Mouse (Mus musculus) midbrain, embryonic 15.5 days (tissue): Measurements from ENCODE around the gene Upp2. TPM values are rescaled to one million over a fixed set of nuclear protein-coding genes. Genes with fewer than 3 reads are reported as not detected.

Source experiments
- ATAC-seq: fragments of 200-750 bp; cut with Nextera tagmentation; replicated peaks from 2 replicates; pipeline ENCODE4 v1.8.0; 2017; ENCODE audit warnings: moderate TSS enrichment
- H3K27ac ChIP-seq: fragments of 300-500 bp; sonication (generic); 2 replicates; pipeline ENCODE4 v1.5.1; 2015; ENCODE audit warnings: mild to moderate bottlenecking, inconsistent platforms
- H3K27me3 ChIP-seq: fragments of 300-500 bp; sonication (generic); replicated peaks from 2 replicates; pipeline ENCODE4 v1.6.1; 2015; ENCODE audit warnings: inconsistent platforms
- H3K36me3 ChIP-seq: fragments of 300-500 bp; sonication (generic); replicated peaks from 2 replicates; pipeline ENCODE4 v1.6.1; 2015; ENCODE audit warnings: inconsistent platforms
- H3K4me1 ChIP-seq: fragments of 300-500 bp; sonication (generic); 2 replicates; pipeline ENCODE4 v1.6.1; 2015; ENCODE audit warnings: inconsistent platforms
- H3K4me2 ChIP-seq: fragments of 300-500 bp; sonication (generic); 2 replicates; pipeline ENCODE4 v1.6.1; 2015; ENCODE audit warnings: inconsistent platforms, mild to moderate bottlenecking, moderate library complexity
- H3K4me3 ChIP-seq: fragments of 300-500 bp; sonication (generic); 2 replicates; pipeline ENCODE4 v1.5.1; 2015; ENCODE audit warnings: mild to moderate bottlenecking, inconsistent platforms
- H3K9ac ChIP-seq: fragments of 300-500 bp; sonication (generic); 2 replicates; pipeline ENCODE4 v1.6.1; 2015; ENCODE audit warnings: mild to moderate bottlenecking, inconsistent platforms
- H3K9me3 ChIP-seq: fragments of 300-500 bp; sonication (generic); 2 replicates; pipeline ENCODE4 v1.6.1; 2016; ENCODE audit warnings: inconsistent platforms
- WGBS: fragments of 180-500 bp; shearing (Covaris S2); methylation state at CpG from one replicate; pipeline ENCODE4 v1.1.7; 2015; ENCODE audit warnings: mixed read lengths; 5-methylcytosine and 5-hydroxymethylcytosine counted together
- polyA plus RNA-seq: library from polyadenylated mRNA; unstranded; fragments of >200 nt; fragmentation: Nextera tagmentation; extraction: Ambion mirVana; gene quantifications from 2 replicates; pipeline ENCODE4 v1.2.1, GENCODE M21; 2015

Gene Upp2
- polyA plus RNA-seq, 1 experiment from 2014 or later: 15.2 TPM

DNA sequence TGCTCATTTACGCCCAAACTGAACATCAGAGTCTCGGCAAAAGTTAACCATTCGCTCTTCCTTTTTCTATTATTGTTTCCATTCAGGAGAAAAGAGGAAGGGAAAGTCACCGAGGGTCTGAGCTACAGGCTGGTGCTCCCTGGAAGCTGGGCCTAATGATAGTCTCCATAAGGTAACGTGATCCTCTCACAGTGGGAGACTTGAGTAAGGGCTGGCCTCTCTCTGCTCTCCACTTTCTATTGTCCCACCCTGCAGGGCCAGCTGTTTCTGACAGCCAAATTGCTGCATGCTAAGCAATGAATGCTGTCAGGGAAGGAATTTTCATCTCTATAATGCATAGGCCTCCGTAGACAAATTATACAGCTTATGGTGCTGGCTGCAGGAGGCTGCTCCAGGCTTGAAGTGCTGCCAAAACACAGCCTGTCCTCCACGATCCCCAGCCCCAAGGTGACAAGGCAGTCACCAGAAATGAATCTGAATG, 33.5 kb upstream of the Upp2 start:
- 18% methylated on average over 7 of the region's 7 CpGs for WGBS
- peak overlapping the region; percentile 57 for H3K27ac ChIP-seq
- no peak overlapping the region for H3K4me2 ChIP-seq
- H3K9ac ChIP-seq: no peak overlapping the region
- peaks cover 44% of the 10 kb centered on the region for H3K4me1 ChIP-seq
- no peaks in the 10 kb centered on the region for H3K27me3 ChIP-seq
- ATAC-seq: peak; percentile 38; the same call in 1 of the 2 replicates
- no peaks in the 10 kb centered on the region for H3K36me3 ChIP-seq
- no peaks in the 10 kb centered on the region for H3K9me3 ChIP-seq
- no peak overlapping the region for H3K4me3 ChIP-seq

DNA sequence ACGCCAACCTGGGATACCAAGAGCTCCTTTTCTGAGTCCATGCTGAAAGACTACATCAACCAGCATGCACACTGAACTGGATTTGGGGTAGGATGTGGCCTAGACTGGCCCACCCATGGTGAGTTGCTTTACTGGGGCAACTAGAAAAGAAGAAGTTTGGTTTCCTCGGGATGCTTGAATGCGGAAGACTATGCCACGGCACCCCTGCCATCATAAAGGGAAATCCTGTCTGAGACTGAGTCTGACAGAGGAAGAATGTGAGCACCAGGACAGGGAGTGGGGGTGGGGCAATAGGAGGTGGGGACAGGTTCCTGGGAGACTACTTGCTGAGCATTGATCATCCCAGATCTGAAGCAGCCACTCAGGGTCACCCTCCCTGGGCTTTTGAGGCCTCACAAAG, 32.7 kb upstream of the Upp2 start:
- H3K4me3 ChIP-seq: no peak overlapping the region
- 65% methylated on average over 4 of the region's 4 CpGs for WGBS
- H3K4me2 ChIP-seq: no peak overlapping the region
- H3K9me3 ChIP-seq: no peaks in the 10 kb centered on the region
- no peak for ATAC-seq
- no peak overlapping the region for H3K9ac ChIP-seq
- peak overlapping the region; percentile 57; the same call in 1 of the 2 replicates for H3K27ac ChIP-seq
- peaks cover 43% of the 10 kb centered on the region for H3K4me1 ChIP-seq
- H3K36me3 ChIP-seq: no peaks in the 10 kb centered on the region
- H3K27me3 ChIP-seq: no peaks in the 10 kb centered on the region

DNA sequence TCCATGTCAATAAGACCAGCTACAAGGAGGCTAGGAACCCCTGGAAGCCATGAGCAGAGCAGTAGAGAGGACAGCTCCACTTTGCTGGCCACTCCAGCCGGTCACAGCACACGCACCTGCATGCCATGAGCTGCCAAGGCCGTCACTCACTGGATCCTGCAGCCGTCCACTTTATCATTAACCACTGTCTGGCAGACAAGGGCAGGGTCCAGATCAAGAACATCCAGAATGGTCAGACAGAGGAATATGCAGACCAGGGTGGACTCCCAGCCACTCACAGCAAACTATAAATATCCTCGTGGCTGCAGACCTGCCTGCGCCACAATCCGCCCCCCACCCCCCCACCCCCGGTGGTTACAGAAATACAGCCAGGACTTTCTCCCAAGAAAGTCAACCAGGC, 31.9 kb upstream of the Upp2 start:
- WGBS: 81% methylated on average over 8 of the region's 8 CpGs
- ATAC-seq: no peak

DNA sequence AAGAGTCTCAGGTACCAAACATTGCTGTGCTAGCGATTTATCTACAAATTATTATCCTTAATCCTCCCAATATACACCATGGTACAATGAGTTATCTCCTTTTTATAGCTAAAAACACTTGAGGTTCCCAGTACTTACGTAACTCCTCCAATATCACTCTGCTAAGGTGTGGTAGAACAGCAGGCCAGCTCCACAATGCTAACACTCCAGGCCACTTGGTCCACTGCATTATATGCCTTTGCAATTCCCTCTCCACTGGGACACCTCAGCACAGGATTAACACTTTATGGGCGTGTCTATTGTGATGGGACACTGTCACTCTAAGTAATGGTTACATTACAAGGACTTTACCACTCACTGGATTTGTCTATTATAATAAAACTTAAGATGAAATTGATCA, 30.3 kb upstream of the Upp2 start:
- H3K36me3 ChIP-seq: no peaks in the 10 kb centered on the region
- no peak overlapping the region for H3K9ac ChIP-seq
- H3K4me2 ChIP-seq: no peak overlapping the region
- H3K27ac ChIP-seq: no peak overlapping the region
- H3K4me3 ChIP-seq: no peak overlapping the region
- no peaks in the 10 kb centered on the region for H3K9me3 ChIP-seq
- H3K4me1 ChIP-seq: peaks cover 35% of the 10 kb centered on the region
- H3K27me3 ChIP-seq: no peaks in the 10 kb centered on the region
- WGBS: 94% methylated on average over 3 of the region's 3 CpGs
- ATAC-seq: no peak

More for the DNA sequence above, 31.9 kb upstream of the Upp2 start:
- Histone ChIP-seq H3K4me1 (peaks cover 36% of the 10 kb centered on the region), H3K27me3 (no peaks in the 10 kb centered on the region), H3K9me3 (no peaks in the 10 kb centered on the region), H3K4me3 (no peak overlapping the region), H3K9ac (no peak overlapping the region), H3K36me3 (no peaks in the 10 kb centered on the region), H3K4me2 (no peak overlapping the region), H3K27ac (no peak overlapping the region)

DNA sequence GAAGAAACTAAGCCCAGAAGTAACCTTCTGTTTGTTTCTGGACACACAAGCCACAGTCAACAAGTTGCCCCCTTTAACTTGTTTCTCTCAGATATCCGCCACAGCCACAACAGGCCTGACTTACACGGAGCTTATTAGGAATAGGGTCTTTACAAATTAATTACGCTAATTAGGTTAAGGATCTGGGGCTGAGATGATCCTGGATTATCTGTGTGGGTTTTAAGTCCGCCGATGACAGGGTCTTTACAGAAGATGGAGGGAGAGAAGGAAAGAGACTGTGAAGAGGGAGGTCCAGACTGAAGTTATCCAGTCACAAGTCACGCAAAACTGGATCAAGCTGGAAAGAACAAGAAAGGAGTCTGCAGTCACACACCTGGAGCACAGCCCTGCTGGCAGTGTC, 28.9 kb upstream of the Upp2 start:
- WGBS: 60% methylated on average over 6 of the region's 6 CpGs
- no peak for ATAC-seq

DNA sequence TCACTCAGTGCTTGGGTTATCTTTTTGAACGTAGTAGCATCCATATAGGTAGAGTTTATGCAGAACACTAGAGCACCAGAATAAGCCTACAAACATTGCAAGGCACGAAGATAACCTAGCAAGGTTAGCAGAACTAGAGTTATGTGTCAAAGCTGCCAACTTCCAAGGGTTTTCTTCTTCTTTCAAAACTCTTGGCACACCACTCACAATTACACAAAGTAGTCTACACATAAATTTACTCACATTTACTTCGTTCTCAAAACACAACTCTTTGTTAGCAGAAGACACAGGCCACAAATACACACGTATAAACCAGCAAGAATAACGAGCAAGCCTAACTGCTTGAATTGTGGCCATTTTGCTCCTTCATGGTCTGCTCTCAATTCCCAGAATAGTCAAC, 23.8 kb upstream of the Upp2 start:
- Histone ChIP-seq H3K9me3 (no peaks in the 10 kb centered on the region), H3K9ac (no peak overlapping the region), H3K4me1 (peaks cover 7% of the 10 kb centered on the region; the same call in 1 of the 2 replicates), H3K4me3 (no peak overlapping the region), H3K36me3 (no peaks in the 10 kb centered on the region), H3K27me3 (no peaks in the 10 kb centered on the region), H3K27ac (no peak overlapping the region), H3K4me2 (no peak overlapping the region)
- 90% methylated on average over 5 of the region's 5 CpGs for WGBS
- no peak for ATAC-seq

More for the DNA sequence above, 28.9 kb upstream of the Upp2 start:
- H3K4me3 ChIP-seq: no peak overlapping the region
- H3K4me1 ChIP-seq: peaks cover 24% of the 10 kb centered on the region
- H3K27me3 ChIP-seq: no peaks in the 10 kb centered on the region
- H3K4me2 ChIP-seq: no peak overlapping the region
- H3K27ac ChIP-seq: no peak overlapping the region
- no peaks in the 10 kb centered on the region for H3K36me3 ChIP-seq
- no peak overlapping the region for H3K9ac ChIP-seq
- H3K9me3 ChIP-seq: no peaks in the 10 kb centered on the region

DNA sequence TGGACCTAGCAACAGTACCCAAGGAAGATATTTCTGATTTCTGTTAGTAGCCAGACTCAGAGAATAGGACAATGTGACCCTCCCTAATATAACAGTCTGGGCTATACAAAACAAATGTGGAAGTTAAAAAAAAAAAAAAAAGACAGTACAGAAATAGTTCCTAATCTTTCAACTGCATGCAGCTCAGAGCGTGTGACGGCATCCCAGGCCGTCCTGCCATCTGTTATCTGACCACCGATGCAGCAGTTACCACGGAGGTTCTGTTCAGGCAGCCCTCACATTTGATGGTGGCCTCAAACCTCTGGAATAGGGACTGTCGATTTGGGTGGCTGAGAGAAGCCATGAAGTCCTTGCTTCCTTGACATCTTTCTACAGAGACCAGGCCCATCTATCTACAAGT, 22.7 kb upstream of the Upp2 start:
- H3K36me3 ChIP-seq: no peaks in the 10 kb centered on the region
- WGBS: 93% methylated on average over 6 of the region's 6 CpGs
- H3K9me3 ChIP-seq: no peaks in the 10 kb centered on the region
- H3K4me2 ChIP-seq: no peak overlapping the region
- no peak overlapping the region for H3K9ac ChIP-seq
- H3K27ac ChIP-seq: no peak overlapping the region
- H3K27me3 ChIP-seq: no peaks in the 10 kb centered on the region
- H3K4me1 ChIP-seq: peaks cover 5% of the 10 kb centered on the region; the same call in 1 of the 2 replicates
- no peak overlapping the region for H3K4me3 ChIP-seq
- ATAC-seq: no peak

DNA sequence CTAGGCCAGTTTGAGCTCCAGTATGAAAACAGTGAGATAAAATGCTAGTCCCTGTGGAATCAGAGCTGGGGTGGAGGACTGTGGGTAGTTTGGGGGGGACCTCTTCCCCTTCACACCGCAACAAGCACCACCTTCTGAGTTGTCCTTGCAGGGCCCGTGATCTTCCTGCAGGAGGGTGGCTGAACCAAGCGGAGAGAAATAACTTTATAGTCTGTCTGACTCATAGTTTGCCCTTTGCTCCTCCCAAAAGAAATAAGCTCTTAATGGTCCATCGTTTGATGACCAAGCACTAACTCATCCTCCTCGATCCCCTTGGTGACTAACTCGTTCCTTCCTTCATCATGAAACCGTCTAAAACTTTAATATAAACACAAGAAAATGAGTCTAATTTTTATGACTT, 20.8 kb upstream of the Upp2 start:
- no peaks in the 10 kb centered on the region for H3K27me3 ChIP-seq
- H3K36me3 ChIP-seq: no peaks in the 10 kb centered on the region
- 93% methylated on average over 7 of the region's 7 CpGs for WGBS
- H3K4me3 ChIP-seq: no peak overlapping the region
- no peak overlapping the region for H3K9ac ChIP-seq
- H3K9me3 ChIP-seq: no peaks in the 10 kb centered on the region
- ATAC-seq: no peak
- H3K4me1 ChIP-seq: peaks cover 4% of the 10 kb centered on the region
- no peak overlapping the region for H3K4me2 ChIP-seq
- H3K27ac ChIP-seq: no peak overlapping the region

DNA sequence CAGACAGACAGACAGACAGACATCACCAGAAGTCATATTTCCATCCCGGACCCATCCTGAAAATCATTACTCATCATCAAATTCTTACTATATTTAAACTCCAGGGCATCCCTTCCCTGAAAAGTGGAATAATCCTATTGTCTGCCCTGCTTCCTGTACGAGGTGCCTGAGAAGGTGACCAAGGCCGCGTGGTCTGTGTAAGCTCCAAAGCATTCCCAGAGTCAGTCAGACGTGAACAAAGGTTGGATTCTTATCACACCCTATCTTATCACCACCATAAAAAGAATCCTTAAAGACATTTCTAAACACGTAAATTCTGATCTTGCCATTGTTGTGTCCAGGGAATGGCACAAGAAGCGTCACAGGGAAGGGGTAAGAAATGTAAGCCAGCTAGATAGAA, 18.2 kb upstream of the Upp2 start:
- ATAC-seq: no peak
- no peaks in the 10 kb centered on the region for H3K27me3 ChIP-seq
- H3K4me3 ChIP-seq: no peak overlapping the region
- WGBS: 75% methylated on average over 7 of the region's 7 CpGs
- H3K4me1 ChIP-seq: peaks cover 20% of the 10 kb centered on the region
- H3K9ac ChIP-seq: no peak overlapping the region
- H3K4me2 ChIP-seq: no peak overlapping the region
- H3K36me3 ChIP-seq: no peaks in the 10 kb centered on the region
- H3K27ac ChIP-seq: no peak overlapping the region
- no peaks in the 10 kb centered on the region for H3K9me3 ChIP-seq

DNA sequence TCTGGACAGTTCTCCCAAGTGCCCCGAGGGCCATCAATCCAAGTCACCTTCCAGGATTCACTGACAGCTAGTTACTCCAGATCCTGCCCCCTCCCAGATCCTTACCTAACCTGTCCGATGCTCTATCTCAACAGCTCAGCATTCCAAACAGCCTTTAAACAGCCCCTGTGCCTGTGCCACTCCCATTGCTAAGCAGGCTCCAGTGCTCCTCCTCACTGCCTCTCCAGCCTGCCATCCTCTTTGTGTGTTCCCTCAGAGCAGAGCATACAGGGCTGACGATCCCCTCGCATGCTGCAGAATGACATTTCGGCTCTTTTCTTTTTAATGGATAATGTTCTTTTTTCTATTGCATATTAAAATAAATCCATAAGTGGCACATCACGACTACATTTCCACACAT, 17.1 kb upstream of the Upp2 start:
- H3K4me1 ChIP-seq: peaks cover 24% of the 10 kb centered on the region
- H3K36me3 ChIP-seq: no peaks in the 10 kb centered on the region
- 52% methylated on average over 6 of the region's 6 CpGs for WGBS
- H3K4me2 ChIP-seq: no peak overlapping the region
- H3K9me3 ChIP-seq: no peaks in the 10 kb centered on the region
- H3K4me3 ChIP-seq: no peak overlapping the region
- H3K9ac ChIP-seq: no peak overlapping the region
- H3K27ac ChIP-seq: no peak overlapping the region
- no peaks in the 10 kb centered on the region for H3K27me3 ChIP-seq
- ATAC-seq: 0 out of 2 replicates have a peak, but pooled peaks have one; percentile 41

DNA sequence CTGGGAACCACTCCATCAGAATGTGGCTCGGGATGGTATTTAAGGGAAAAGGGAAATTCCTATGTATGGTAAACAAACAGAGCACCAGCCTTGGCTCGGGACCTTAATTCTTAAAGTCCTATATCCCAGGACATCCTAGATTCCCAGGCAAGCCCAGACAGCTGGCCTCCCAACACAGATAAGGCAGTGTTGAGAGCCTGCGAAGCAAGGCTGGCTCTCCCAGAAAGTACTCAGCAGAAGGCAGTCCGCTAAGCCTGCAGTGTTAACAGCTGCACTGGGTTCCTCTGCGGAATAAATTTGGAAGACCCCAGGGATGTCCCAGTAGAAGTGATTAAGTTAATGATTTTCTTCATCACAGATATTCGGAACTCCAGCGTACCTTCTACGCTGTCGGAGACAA, 16.6 kb upstream of the Upp2 start:
- WGBS: 51% methylated on average over 9 of the region's 9 CpGs
- peaks cover 24% of the 10 kb centered on the region for H3K4me1 ChIP-seq
- H3K36me3 ChIP-seq: no peaks in the 10 kb centered on the region
- H3K4me3 ChIP-seq: no peak overlapping the region
- no peaks in the 10 kb centered on the region for H3K9me3 ChIP-seq
- H3K27ac ChIP-seq: no peak overlapping the region
- H3K27me3 ChIP-seq: no peaks in the 10 kb centered on the region
- no peak overlapping the region for H3K4me2 ChIP-seq
- no peak for ATAC-seq
- no peak overlapping the region for H3K9ac ChIP-seq

DNA sequence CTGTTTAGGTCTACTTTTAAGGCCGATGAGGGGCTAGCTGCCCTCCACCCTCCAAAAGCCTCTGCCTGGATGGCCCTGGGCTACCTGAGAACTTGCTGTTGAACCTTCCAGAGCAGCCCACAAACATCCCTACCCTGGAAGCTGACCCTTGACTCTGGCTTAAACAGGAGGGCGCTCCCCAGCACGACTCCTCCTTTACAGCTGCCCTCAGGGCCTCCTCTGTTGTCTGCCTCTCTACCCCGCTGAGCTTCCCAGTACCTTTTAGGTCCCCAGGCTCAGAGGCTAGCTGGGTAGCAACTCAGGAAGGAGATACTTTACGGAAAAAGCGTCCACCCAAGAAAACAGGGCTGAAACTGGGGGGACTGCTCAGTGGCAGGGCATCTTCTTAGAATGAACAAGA, 15.2 kb upstream of the Upp2 start:
- WGBS: 23% methylated on average over 6 of the region's 6 CpGs
- Histone ChIP-seq H3K9me3 (no peaks in the 10 kb centered on the region), H3K9ac (no peak overlapping the region), H3K4me2 (no peak overlapping the region), H3K36me3 (no peaks in the 10 kb centered on the region), H3K4me1 (peaks cover 24% of the 10 kb centered on the region), H3K27ac (no peak overlapping the region), H3K27me3 (no peaks in the 10 kb centered on the region), H3K4me3 (no peak overlapping the region)
- ATAC-seq: no peak

DNA sequence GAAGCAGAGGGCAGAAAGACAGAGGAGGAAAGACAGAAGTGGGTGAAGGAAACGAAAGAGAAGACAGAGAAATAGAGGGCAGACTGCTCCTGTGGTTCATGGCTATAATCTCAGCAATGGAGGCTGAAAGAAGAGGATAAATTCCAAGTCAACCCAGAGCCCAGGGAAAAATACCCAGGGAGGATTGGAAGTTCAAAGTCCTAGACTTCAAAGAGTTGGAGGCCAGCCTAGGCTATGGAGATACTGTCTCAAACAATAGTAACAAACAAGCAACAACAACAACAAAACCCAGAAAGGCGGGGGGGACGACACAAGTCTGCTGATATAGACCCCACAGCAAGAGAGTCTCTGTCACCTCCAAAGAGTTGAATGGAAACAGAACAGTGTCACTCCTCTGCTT, 14.8 kb upstream of the Upp2 start:
- H3K4me1 ChIP-seq: peaks cover 24% of the 10 kb centered on the region
- no peaks in the 10 kb centered on the region for H3K36me3 ChIP-seq
- ATAC-seq: no peak
- H3K4me3 ChIP-seq: no peak overlapping the region
- 36% methylated on average over 3 of the region's 3 CpGs for WGBS
- no peak overlapping the region for H3K4me2 ChIP-seq
- no peaks in the 10 kb centered on the region for H3K27me3 ChIP-seq
- H3K9ac ChIP-seq: no peak overlapping the region
- no peaks in the 10 kb centered on the region for H3K9me3 ChIP-seq
- no peak overlapping the region for H3K27ac ChIP-seq
